Mouse (Mus musculus) embryo, embryonic 10 days (tissue): ENCODE measurements around the gene 1520401A03Rik.

Experiments used
- DNase-seq: peaks from one replicate; pipeline ENCODE4 v3.0.0-alpha.2; 2015; ENCODE audit warnings: low spot score

1520401A03Rik gene

GRCm38 (mm10) chr17:23700079-23700478 lies 22.5 kb downstream of the 1520401A03Rik start:
- peak; percentile 96 for DNase-seq

DNA sequence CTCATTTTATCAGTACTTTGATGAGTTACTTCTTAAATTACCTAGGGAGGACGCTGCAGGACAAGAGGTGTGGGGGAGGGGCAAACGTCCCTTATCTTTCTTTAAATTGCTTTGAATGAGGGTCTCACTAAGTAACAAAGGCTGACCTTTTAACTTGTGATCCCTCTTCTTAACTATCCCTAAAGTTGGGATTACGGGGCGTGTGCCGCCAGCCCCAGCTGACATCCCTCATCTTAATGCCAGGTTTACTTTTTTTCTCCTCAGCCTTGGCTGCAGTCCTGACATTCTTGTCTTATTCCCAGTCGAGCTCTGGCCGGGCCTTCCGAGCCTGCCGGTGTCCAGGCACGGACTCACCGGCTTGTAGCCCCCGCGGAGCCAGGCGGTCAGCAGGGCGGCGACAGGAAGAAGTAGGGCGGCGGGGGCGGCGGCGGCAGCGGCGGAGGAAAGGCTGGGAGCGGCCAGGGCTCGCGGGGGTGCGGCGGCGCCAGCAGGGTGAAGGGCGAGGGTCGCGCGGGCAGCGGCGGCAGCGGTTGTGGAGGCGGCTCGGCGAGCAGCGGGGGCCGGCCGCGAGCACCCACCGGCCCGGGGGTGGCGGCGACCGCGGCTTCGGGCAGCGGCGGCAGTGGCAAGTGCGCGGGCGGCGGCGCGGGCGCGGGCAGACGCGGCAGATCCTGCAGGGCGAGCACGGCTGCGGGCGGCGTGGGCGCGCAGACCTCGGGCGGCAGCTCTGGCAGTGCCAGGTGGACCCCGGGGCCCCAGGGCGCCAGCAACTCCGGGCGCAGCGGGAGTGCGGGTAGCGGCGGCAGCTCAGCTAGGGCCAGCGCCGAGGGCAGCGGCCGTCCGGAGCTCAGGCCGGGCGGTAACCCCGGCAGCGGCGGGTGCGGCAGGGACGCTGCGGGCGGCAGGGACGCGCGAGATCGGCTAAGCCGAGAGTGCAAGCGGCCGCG lies 23.2 kb downstream of the 1520401A03Rik start:
- no peak for DNase-seq

GRCm38 (mm10) chr17:23695801-23696200 lies 26.8 kb downstream of the 1520401A03Rik start:
- DNase-seq = peak; percentile 64

GRCm38 (mm10) chr17:23694491-23694890 lies 28.1 kb downstream of the 1520401A03Rik start:
- DNase-seq = peak; percentile 17

- no peak for DNase-seq
These were observed 38.5 kb downstream of the 1520401A03Rik start, which contains the start of gene Cldn9 for GRCm38 (mm10) chr17:23683856-23684672. TSS of gene Cldn9 (minus strand) at chr17:23684026.

DNA sequence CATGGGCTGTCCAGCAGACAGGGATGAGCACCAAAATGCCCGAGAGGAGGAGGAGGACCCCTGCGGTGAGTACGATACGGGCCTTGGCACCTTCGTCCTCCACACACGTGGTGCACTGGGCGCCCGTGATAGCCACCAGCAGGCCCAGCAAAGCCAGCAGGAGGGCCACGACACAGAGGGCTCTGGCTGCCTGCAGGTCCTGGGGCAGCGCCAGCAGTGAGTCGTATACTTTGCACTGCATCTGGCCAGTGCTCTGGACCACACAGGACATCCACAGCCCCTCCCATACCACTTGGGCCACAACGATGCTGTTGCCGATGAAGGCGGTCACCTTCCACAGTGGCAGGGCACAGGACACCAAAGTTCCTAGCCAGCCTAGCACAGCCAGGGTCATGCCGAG lies 39.4 kb downstream of the 1520401A03Rik start:
- no peak for DNase-seq

DNA sequence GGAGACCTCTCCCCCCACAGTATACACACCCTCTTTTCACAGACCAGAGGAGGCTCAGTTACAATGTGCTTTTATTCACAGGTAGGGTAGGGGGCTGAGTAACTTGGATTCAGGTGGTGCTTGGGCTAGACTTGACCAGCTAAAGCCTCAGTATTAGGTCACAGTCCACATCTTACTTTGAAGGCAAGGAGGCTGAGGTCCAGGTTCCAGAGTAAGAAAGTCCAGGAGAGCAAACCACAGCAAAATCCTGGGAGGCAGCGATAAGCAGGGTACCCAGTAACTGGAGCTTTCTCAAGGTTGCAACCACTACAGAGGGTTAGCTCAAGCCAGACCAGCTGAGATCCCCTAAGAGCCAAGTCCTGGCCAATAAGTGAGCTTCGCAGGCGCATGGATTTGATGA lies 40.1 kb downstream of the 1520401A03Rik start:
- DNase-seq = no peak

GRCm38 (mm10) chr17:23682092-23682491 lies 40.5 kb downstream of the 1520401A03Rik start:
- no peak for DNase-seq

- no peak for DNase-seq
These were observed 41.5 kb downstream of the 1520401A03Rik start for GRCm38 (mm10) chr17:23681086-23681485.

DNA sequence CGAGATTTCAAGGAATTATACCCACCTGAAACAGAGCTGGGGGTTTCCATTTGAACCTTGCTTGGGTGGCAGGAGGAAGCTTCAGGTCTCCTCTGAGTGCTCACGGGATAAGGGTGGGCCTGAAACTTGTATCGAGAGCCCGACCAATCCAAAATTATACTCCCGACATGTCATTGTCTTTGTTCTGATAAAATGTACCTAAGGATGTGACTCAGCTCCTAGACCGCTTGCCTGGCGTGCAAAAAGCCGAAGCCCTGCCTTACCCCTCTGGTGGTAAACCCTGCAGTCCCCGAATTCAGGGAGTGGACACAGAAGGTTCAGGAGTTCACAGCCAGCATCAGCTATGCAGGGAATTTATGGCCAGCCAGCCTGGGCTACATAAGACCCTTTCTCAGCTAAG lies 42.2 kb downstream of the 1520401A03Rik start:
- no peak for DNase-seq

- DNase-seq = peak; percentile 55
These were observed 43.3 kb downstream of the 1520401A03Rik start, which contains the start of gene Cldn6 for GRCm38 (mm10) chr17:23679127-23679835. TSS of gene Cldn6 (plus strand) at chr17:23679249.

DNA sequence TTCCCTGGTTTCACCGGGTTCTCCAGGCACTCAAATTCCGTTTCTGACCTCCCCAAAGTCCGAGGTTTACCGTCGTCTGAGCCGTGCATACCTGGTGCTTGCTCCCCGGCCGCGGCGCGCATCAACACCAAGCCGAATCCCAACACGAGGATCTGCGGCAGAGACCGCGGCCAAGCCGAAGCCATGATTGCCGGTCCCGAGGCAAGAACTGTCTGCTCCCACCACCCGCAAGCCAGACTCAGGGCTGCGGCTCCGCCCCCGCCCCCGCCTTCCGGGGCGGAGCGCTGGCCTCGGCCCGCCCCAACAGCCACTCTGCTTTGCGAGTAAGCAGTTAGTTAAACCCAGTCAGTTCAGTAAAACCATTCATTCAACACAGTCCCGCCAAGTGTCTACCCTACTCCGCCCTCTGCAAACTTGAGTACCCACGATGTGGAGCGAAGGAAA lies 45.3 kb downstream of the 1520401A03Rik start, which contains the start of gene Tnfrsf12a:
Gene Tnfrsf12a, minus strand, starts transcription at position 233 of the 444 bp plus-strand sequence.
- peak; percentile 82 for DNase-seq

DNA sequence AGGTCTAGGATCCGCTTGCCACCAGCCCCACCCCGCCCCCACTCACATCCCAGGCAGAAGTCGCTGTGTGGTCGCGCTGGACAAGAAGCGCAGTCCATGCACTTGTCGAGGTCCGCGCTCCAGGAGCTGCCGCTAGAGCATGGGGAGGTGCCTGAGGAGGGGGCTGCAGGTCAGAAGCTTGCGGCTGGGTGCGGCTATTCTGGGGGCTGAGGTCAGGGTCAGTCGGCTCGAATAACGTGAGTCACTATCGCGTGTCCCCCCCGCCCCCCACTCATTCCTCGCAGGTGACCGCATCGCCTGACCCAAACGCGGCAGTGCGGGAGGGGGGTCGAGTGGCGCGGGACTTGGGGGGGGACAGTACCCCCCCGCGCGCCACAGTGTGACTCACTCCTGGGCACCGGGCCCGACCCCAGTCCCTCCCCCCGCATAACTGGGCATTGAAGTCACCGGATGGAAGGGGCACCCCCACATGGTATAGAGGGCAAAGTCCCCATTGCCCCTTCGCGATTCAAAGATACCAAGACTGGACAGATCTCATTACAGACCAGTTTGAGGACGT lies 46.0 kb downstream of the 1520401A03Rik start:
- DNase-seq = peak; percentile 57

DNA sequence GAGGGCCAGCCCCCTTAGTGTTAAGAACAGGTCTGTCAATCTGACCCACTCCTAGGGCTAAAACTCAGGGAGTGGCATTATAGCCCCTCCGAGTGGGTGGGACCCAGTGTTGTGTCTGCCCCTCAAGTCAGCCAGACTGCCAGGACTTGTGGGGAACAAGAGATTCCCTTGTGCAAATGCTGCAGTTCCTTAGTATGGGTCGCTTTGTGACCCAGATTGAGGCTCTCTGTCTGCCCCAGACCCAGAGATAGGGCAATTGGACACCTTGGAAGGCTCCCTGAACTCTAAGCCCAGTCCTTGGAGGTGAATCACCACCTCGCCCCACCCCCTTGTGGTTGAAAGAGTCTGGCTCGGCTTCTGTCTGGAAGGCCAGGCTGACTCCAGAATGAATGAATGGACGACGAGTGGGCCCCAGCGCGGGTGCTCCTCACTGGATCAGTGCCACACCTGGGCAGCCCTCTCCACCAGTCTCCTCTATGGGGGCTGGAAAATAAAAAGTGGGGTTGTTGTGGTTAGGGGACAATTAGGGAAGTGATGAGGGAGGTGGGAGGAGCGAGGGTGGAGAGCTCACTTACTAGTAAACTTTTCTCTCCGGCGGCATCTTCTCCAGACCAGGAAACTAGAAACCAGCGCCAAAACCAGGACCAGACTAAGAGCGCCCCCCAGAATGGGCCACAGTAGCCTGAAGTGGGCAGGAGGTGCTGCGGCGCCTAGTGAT lies 46.9 kb downstream of the 1520401A03Rik start:
- peak; percentile 54 for DNase-seq

GRCm38 (mm10) chr17:23675127-23675526 lies 47.5 kb downstream of the 1520401A03Rik start:
- DNase-seq = no peak

GRCm38 (mm10) chr17:23674271-23674952 lies 48.2 kb downstream of the 1520401A03Rik start:
- no peak for DNase-seq

DNA sequence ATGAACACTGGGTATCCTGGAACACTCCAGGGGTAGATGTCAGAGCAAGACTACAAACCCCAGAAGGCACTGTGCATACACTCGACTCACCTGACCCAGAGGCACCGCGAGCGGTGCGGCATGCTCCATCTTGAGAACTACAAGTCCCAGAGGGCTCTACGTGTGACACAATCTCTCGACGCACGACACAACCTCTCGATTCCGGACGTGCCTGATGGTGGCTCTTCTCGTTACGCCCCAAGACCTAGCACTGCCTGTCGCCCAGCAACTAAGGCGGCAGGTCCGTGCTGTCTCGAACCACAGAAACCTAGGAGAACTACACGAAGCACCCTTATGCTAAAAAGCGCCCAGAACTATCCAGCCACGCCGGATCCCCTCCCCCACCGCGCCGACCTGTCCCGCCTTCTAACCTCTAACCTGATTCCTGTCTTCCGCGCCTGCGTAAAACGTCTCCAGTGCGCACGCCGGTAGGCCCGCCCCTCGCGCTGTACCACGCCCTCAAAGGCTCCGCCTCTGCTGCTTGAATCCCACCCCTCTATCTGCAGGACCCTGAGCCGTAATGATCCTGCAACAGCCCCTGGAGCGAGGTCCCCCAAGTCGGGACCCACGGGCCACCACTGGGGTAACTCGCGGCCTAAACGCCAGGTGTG lies 49.0 kb downstream of the 1520401A03Rik start, which contains the start of the genes Hcfc1r1 and Thoc6:
Gene Hcfc1r1, plus strand, starts transcription at position 173 of the 650 bp plus-strand sequence.
Gene Thoc6, minus strand, starts transcription at position 459 of the 650 bp plus-strand sequence.
- DNase-seq = peak; percentile 96

DNA sequence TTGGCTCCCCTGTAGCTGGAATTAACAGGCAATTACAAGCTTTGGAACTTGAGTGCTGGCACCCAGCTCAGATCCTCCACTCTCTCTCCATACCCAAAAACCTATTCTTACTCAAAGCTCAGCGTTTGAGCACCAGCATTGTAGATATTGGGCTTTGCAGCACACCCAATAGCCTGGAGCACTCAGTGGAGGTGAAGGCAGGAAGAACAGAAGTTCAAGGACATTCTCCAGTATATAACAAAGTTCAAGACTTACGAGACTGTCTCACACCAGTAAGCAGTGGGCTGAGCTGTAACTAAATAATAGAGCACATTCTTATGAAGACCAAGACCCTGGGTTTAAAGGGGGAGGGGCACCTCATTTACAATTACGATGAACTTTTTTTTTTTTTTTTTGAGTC lies 49.8 kb downstream of the 1520401A03Rik start:
- no peak for DNase-seq

- DNase-seq = no peak
These were observed 51.1 kb downstream of the 1520401A03Rik start for GRCm38 (mm10) chr17:23671519-23671918.
